Mouse (Mus musculus): Measurements from ENCODE around the gene D10Wsu102e.

The D10Wsu102e gene

GRCm38 (mm10) chr10:83359956-83360355, at the start of gene D10Wsu102e:
Gene D10Wsu102e, plus strand, starts transcription at chr10:83360221.
- DNase-seq (ENCODE audit: extremely low spot score, low read depth, low spot score) = peak; percentile 75

- no peak for DNase-seq (ENCODE audit: extremely low spot score, low read depth, low spot score)
Observed at GRCm38 (mm10) chr10:83310356-83310755, 49.7 kb upstream of the D10Wsu102e start.

GRCm38 (mm10) chr10:83313033-83313432, 47.0 kb upstream of the D10Wsu102e start:
- DNase-seq (ENCODE audit: extremely low spot score, low read depth, low spot score) = no peak

- no peak for DNase-seq (ENCODE audit: extremely low spot score, low read depth, low spot score)
Observed at GRCm38 (mm10) chr10:83320396-83320795, 39.6 kb upstream of the D10Wsu102e start.

- DNase-seq (ENCODE audit: extremely low spot score, low read depth, low spot score) = no peak
Observed at GRCm38 (mm10) chr10:83320870-83321269, 39.2 kb upstream of the D10Wsu102e start.

- DNase-seq (ENCODE audit: extremely low spot score, low read depth, low spot score) = no peak
Observed at GRCm38 (mm10) chr10:83321528-83321927, 38.5 kb upstream of the D10Wsu102e start.

- no peak for DNase-seq (ENCODE audit: extremely low spot score, low read depth, low spot score)
Observed at GRCm38 (mm10) chr10:83322551-83323100, 37.4 kb upstream of the D10Wsu102e start.

GRCm38 (mm10) chr10:83324871-83325270, 35.1 kb upstream of the D10Wsu102e start:
- no peak for DNase-seq (ENCODE audit: extremely low spot score, low read depth, low spot score)

- DNase-seq (ENCODE audit: extremely low spot score, low read depth, low spot score) = no peak
Observed at GRCm38 (mm10) chr10:83325903-83326302, 34.1 kb upstream of the D10Wsu102e start.

GRCm38 (mm10) chr10:83326648-83327285, 33.3 kb upstream of the D10Wsu102e start:
- no peak for DNase-seq (ENCODE audit: extremely low spot score, low read depth, low spot score)

- no peak for DNase-seq (ENCODE audit: extremely low spot score, low read depth, low spot score)
Observed at GRCm38 (mm10) chr10:83328791-83329190, 31.2 kb upstream of the D10Wsu102e start.

- DNase-seq (ENCODE audit: extremely low spot score, low read depth, low spot score) = no peak
Observed at GRCm38 (mm10) chr10:83330336-83330735, 29.7 kb upstream of the D10Wsu102e start.

- DNase-seq (ENCODE audit: extremely low spot score, low read depth, low spot score) = no peak
Observed at GRCm38 (mm10) chr10:83331811-83332210, 28.2 kb upstream of the D10Wsu102e start.

GRCm38 (mm10) chr10:83332581-83332980, 27.4 kb upstream of the D10Wsu102e start:
- no peak for DNase-seq (ENCODE audit: extremely low spot score, low read depth, low spot score)

- DNase-seq (ENCODE audit: extremely low spot score, low read depth, low spot score) = no peak
Observed at GRCm38 (mm10) chr10:83336336-83336735, 23.7 kb upstream of the D10Wsu102e start.

GRCm38 (mm10) chr10:83337159-83337951, 22.7 kb upstream of the D10Wsu102e start, which contains the start of gene Slc41a2:
Gene Slc41a2, minus strand, starts transcription at chr10:83337882.
- DNase-seq (ENCODE audit: extremely low spot score, low read depth, low spot score) = no peak

GRCm38 (mm10) chr10:83337971-83338598, 21.9 kb upstream of the D10Wsu102e start:
- DNase-seq (ENCODE audit: extremely low spot score, low read depth, low spot score) = no peak

GRCm38 (mm10) chr10:83341226-83341625, 18.8 kb upstream of the D10Wsu102e start:
- DNase-seq (ENCODE audit: extremely low spot score, low read depth, low spot score) = no peak

- DNase-seq (ENCODE audit: extremely low spot score, low read depth, low spot score) = no peak
Observed at GRCm38 (mm10) chr10:83343171-83343570, 16.9 kb upstream of the D10Wsu102e start.

GRCm38 (mm10) chr10:83343828-83344685, 16.0 kb upstream of the D10Wsu102e start:
- no peak for DNase-seq (ENCODE audit: extremely low spot score, low read depth, low spot score)

Measured in hindlimb bud, embryonic 11.5 days (tissue).